21 mouse cellular contexts compared by ENCODE assay signal in genomic region chr5:147879971-147880682, GRCm38 (mm10). TPM values are rescaled to one million over a fixed set of nuclear protein-coding genes. Genes with fewer than 3 reads are reported as not detected.
A peak's percentile ranks its signal among the peaks of the same experiment; 100 is the strongest.
DNase-seq lines count a peak whose midpoint lies in the region; ATAC-seq and TF ChIP-seq lines count a peak whose summit lies in the region.
"Had no signal": no experiment of that assay in that cellular context is flagged by ENCODE, and none has a peak within 500 bp of the region (broad histone marks: within the 10 kb centered on the region; RNA-seq: fewer than 3 reads in every experiment).

No protein-coding gene starts in this region.

- H3K4me1 ChIP-seq in liver, embryonic 14.5 days (replicated peaks; ENCODE audit: control insufficient read depth in 2 of 2, insufficient read depth in 2 of 2, low read length in 1 of 2), result peaks cover 0 to 8% of the 10 kb centered on the region in 2 experiments; a peak in 2 of 4 replicates
- H3K4me1 ChIP-seq: embryonic facial prominence, embryonic 15.5 days; limb, embryonic 13.5 days; midbrain, embryonic 15.5 days had no signal

- DNase-seq in gastrocnemius, adult 2 months, result peak; percentile 66
- no peak for DNase-seq in gastrocnemius, postnatal 36 days
- DNase-seq in liver, embryonic 14.5 days (ENCODE audit: low read depth in 3 of 3, low spot score in 3 of 3), result no peak
- peak; percentile 62 for DNase-seq in yolk sac, embryonic 10.5 days (ENCODE audit: low spot score)
- DNase-seq in cerebellum, postnatal 14 days, result no peak
- no peak for DNase-seq in frontal cortex, postnatal 36 days (ENCODE audit: low spot score in 2 of 2)
- DNase-seq: B cell, adult 2 months; cerebellum, adult 2 months; embryo, embryonic 11 days; heart, postnatal 10 days; kidney, adult 18-20 months; kidney, postnatal 25 days; retina, postnatal 1 day; thymus, adult 18-20 months had no signal

- no peak for TF ChIP-seq CTCF in gastrocnemius, adult 2 months (IDR thresholded peaks at IDR 0.05)
- no peak for TF ChIP-seq CTCF in liver, embryonic 14.5 days (IDR thresholded peaks at IDR 0.05; ENCODE audit: low read depth)

- H3K27me3 ChIP-seq in liver, embryonic 14.5 days (ENCODE audit: control insufficient read depth, insufficient read depth, low read length), result no peaks in the 10 kb centered on the region
- H3K27me3 ChIP-seq: embryonic facial prominence, embryonic 15.5 days; limb, embryonic 13.5 days; midbrain, embryonic 15.5 days had no signal

- no peak overlapping the region for H3K4me2 ChIP-seq in liver, embryonic 14.5 days (ENCODE audit: low read depth)
- H3K4me2 ChIP-seq: embryonic facial prominence, embryonic 15.5 days; hindbrain, embryonic 14.5 days; limb, embryonic 13.5 days; midbrain, embryonic 15.5 days had no signal

- H3K9ac ChIP-seq in liver, embryonic 14.5 days (replicated peaks), result no peak overlapping the region
- H3K9ac ChIP-seq: embryonic facial prominence, embryonic 15.5 days; hindbrain, embryonic 14.5 days; limb, embryonic 13.5 days; midbrain, embryonic 15.5 days had no signal

- H3K36me3 ChIP-seq in liver, embryonic 14.5 days (replicated peaks; ENCODE audit: control insufficient read depth, insufficient read depth, low read depth), result peaks cover 52% of the 10 kb centered on the region

- peak overlapping the region; percentile 72 for H3K27ac ChIP-seq in gastrocnemius, adult 2 months
- H3K27ac ChIP-seq in liver, embryonic 14.5 days, result no peak overlapping the region
- H3K27ac ChIP-seq: embryonic facial prominence, embryonic 15.5 days; heart, embryonic 10.5 days; hindbrain, embryonic 14.5 days; limb, embryonic 13.5 days; midbrain, embryonic 15.5 days had no signal

- 67% methylated on average over 17 of the region's 17 CpGs for WGBS in liver, embryonic 14.5 days (ENCODE audit: insufficient replicate concordance)

- H3K9me3 ChIP-seq in liver, embryonic 14.5 days (ENCODE audit: control insufficient read depth, low read length), result no peaks in the 10 kb centered on the region
- H3K9me3 ChIP-seq: embryonic facial prominence, embryonic 15.5 days; heart, embryonic 10.5 days; limb, embryonic 13.5 days; midbrain, embryonic 15.5 days had no signal

- 0 out of 2 replicates have a peak, but pooled peaks have one; percentile 15 for ATAC-seq in erythroid progenitor cell, adult 5-6 weeks (replicated peaks; ENCODE audit: low FRiP score, poor library complexity, severe bottlenecking)
- peak; percentile 58 for ATAC-seq in liver, embryonic 14.5 days (ENCODE audit: insufficient read depth)
- ATAC-seq: lung, postnatal 0 days; midbrain, embryonic 15.5 days had no signal

- intact Hi-C loops in gastrocnemius, adult 2 months (cut with DNase I), result no loop called here
- intact Hi-C loops in gastrocnemius, postnatal 36 days (cut with DNase I), result no loop called here

- no peak overlapping the region for H3K4me3 ChIP-seq in gastrocnemius, adult 2 months
- H3K4me3 ChIP-seq in liver, embryonic 14.5 days (ENCODE audit: insufficient read depth in 1 of 2, low read depth in 2 of 2, low read length in 2 of 2), result no peak overlapping the region
- H3K4me3 ChIP-seq: embryonic facial prominence, embryonic 15.5 days; heart, embryonic 10.5 days; limb, embryonic 13.5 days; midbrain, embryonic 15.5 days had no signal

- no peak for TF ChIP-seq EP300 in liver, embryonic 14.5 days (IDR thresholded peaks at IDR 0.05; ENCODE audit: low read depth)

RNA-seq across cellular contexts. Expression of gene Slc46a3, which starts 14.5 kb away (rescaled TPM):
- 10 to 100 TPM in 1 of 2 experiments, 1 to 10 TPM in 1; 9.0 to 10.6 TPM for total RNA-seq in gastrocnemius, adult 2 months (2021)
- total RNA-seq in gastrocnemius, postnatal 36 days (2021), result 1 to 10 TPM; 9.4 to 9.9 TPM
- 37.1 and 40.7 TPM in 2 replicates for total RNA-seq in erythroid progenitor cell, adult 5-6 weeks (2015; ENCODE audit: low replicate concordance)
- total RNA-seq in erythroid progenitor cell, adult 5-6 weeks (2017; ENCODE audit: low replicate concordance), result 18.1 TPM in 2 replicates
- 17.6 and 20.6 TPM in 2 replicates for polyA plus RNA-seq in liver, embryonic 14.5 days (2012; rRNA removed)
- polyA plus RNA-seq in liver, embryonic 14.5 days (2014; fragmentation: Nextera tagmentation; extraction: Ambion mirVana), result 16.1 and 16.7 TPM in 2 replicates

RNA-seq across cellular contexts. Expression of gene Pomp, which starts 19.9 kb away (rescaled TPM):
- 100 to 1,000 TPM; 141 to 146 TPM for total RNA-seq in gastrocnemius, adult 2 months (2021)
- total RNA-seq in gastrocnemius, postnatal 36 days (2021), result 100 to 1,000 TPM; 130 to 131 TPM
- 31.7 and 62.5 TPM in 2 replicates for total RNA-seq in erythroid progenitor cell, adult 5-6 weeks (2015; ENCODE audit: low replicate concordance)
- 35.2 and 60.7 TPM in 2 replicates for total RNA-seq in erythroid progenitor cell, adult 5-6 weeks (2017; ENCODE audit: low replicate concordance)
- polyA plus RNA-seq in liver, embryonic 14.5 days (2012; rRNA removed), result 62.5 and 109 TPM in 2 replicates
- 255 and 261 TPM in 2 replicates for polyA plus RNA-seq in liver, embryonic 14.5 days (2014; fragmentation: Nextera tagmentation; extraction: Ambion mirVana)

Comparison
In these comparisons a context has a peak if more than half of its experiments do, and no peak if none do; other contexts are left out.
1. DNase-seq: peak in gastrocnemius, adult 2 months (single experiment) and yolk sac, embryonic 10.5 days (single experiment); none in gastrocnemius, postnatal 36 days (0 of 2), liver, embryonic 14.5 days (0 of 3), cerebellum, postnatal 14 days (0 of 2) and frontal cortex, postnatal 36 days (0 of 2).